Mouse (Mus musculus) testis, adult 2 months (tissue): Measurements from ENCODE around the gene Mycbp2.

Source experiments
- CTCF ChIP-seq: fragments of 200-500 bp; IDR thresholded peaks from 2 replicates; pipeline ENCODE4 v1.5.1; 2012; ENCODE audit warnings: low read depth, mild to moderate bottlenecking, inconsistent platforms, low read length, moderate library complexity; ENCODE audit not compliant: control insufficient read depth, insufficient read depth, insufficient replicate concordance
- POLR2A ChIP-seq: fragments of 200-500 bp; IDR thresholded peaks from 2 replicates; pipeline ENCODE4 v1.6.1; 2012; ENCODE audit warnings: low read depth, mild to moderate bottlenecking, inconsistent platforms, low read length, moderate library complexity; ENCODE audit not compliant: control insufficient read depth

DNA sequence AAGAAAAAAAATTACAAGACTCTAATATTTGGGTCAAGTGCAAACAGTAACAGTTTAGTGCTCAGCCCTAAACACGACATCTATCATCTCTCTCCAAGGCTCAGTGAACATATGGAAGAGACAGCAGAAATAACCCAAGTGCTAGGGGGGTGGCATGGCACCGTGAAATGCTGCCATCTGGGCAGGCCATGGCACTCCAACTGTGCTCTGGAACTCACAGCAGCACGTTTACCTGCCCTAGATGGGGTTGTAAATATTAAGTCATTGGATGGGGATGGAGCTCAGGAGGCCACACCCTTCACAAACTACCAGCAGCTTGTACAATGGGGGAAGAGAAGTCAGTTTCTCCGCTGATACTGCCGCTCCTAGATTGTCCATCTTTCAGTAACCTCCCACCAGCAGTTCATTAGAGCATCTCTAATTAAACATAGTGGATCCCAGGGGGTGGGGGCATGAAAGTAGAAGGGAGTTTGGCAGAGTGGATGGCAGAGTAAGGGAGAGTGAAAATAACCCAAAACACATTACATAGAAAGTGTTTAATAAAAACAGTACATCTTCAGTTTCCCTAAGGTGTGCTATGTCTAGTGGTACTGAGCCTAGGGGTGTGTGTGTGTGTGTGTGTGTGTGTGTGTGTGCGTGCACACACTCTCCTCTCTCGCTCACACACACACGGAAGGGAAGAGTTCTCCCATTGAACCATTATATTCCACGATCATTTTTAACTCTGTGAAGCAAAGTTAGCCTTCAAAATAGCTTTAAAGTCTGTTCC lies 267.2 kb downstream of the Mycbp2 start:
- TF ChIP-seq CTCF = no peak
- TF ChIP-seq POLR2A = no peak
